In the genomic region with DNA sequence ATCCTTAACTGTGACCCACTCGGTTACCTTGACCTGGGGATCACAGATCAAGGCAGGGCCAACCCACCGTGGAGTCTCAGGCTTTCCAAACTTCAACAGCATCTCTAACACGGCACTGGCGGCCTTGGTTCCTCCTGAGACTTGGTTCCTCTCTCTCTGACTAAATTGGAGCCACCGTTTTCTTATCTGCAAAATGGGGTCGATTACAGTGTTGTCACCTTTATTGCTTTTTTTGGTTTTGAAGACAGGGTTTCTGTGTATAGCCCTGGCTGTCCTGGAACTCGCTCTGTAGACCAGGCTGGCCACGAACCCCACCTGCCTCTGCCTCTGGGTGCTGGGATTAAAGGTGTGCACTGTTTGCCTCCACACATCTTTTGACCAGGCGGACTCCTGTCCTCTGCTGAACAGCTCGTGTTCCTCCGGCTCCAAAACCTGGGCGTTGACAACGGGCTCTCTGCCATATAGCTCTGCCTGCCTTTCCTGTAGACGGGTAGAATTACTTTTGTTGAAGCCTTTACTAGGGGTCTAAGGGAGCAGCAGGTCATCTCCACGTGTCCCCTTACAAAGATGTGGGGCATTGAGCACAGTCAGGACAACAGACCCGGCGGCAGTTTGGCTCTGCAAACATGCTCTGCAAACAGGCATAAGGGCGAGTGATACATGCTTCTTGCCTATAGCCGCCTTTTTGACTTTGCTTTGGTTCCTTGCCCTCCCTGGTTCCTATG, we compare ENCODE assay signal across 9 mouse cellular contexts. TPM values are rescaled to one million over a fixed set of nuclear protein-coding genes. Genes with fewer than 3 reads are reported as not detected.
DNase-seq lines count a peak whose midpoint lies in the region; ATAC-seq and TF ChIP-seq lines count a peak whose summit lies in the region.
"Had no signal": no experiment of that assay in that cellular context is flagged by ENCODE, and none has a peak within 500 bp of the region (broad histone marks: within the 10 kb centered on the region; RNA-seq: fewer than 3 reads in every experiment).

No protein-coding gene starts in this region.

- no peaks in the 10 kb centered on the region for H3K9me3 ChIP-seq in heart, embryonic 12.5 days (replicated peaks)
- no peaks in the 10 kb centered on the region for H3K9me3 ChIP-seq in limb, embryonic 14.5 days (ENCODE audit: control insufficient read depth, low read length)
- H3K9me3 ChIP-seq in neural tube, embryonic 11.5 days (ENCODE audit: control insufficient read depth, low read length): no peaks in the 10 kb centered on the region

- no peak for ATAC-seq in heart, embryonic 12.5 days (ENCODE audit: insufficient number of reproducible peaks, low FRiP score)
- no peak for ATAC-seq in limb, embryonic 14.5 days (ENCODE audit: low FRiP score, low read depth)
- no peak for ATAC-seq in neural tube, embryonic 11.5 days (ENCODE audit: insufficient read depth, low FRiP score, low TSS enrichment)

- peaks cover 59% of the 10 kb centered on the region for H3K4me1 ChIP-seq in heart, embryonic 12.5 days (replicated peaks)
- H3K4me1 ChIP-seq in limb, embryonic 14.5 days (ENCODE audit: control insufficient read depth, insufficient read depth, low read length): peaks cover 45% of the 10 kb centered on the region
- H3K4me1 ChIP-seq in neural tube, embryonic 11.5 days (ENCODE audit: control insufficient read depth, insufficient read depth, low read length): peaks cover 42% of the 10 kb centered on the region

- no peaks in the 10 kb centered on the region for H3K36me3 ChIP-seq in heart, embryonic 12.5 days
- no peaks in the 10 kb centered on the region for H3K36me3 ChIP-seq in limb, embryonic 14.5 days (ENCODE audit: control insufficient read depth, insufficient read depth, low read length)
- no peaks in the 10 kb centered on the region for H3K36me3 ChIP-seq in neural tube, embryonic 11.5 days (ENCODE audit: control insufficient read depth, insufficient read depth, low read length)

- peak overlapping the region; percentile 67 for H3K9ac ChIP-seq in heart, embryonic 12.5 days
- peak overlapping the region; percentile 80 for H3K9ac ChIP-seq in limb, embryonic 14.5 days (ENCODE audit: low read depth, low read length, severe bottlenecking)
- peak overlapping the region; percentile 87 for H3K9ac ChIP-seq in neural tube, embryonic 11.5 days (ENCODE audit: low read length)

- peak overlapping the region; percentile 39 for H3K4me3 ChIP-seq in heart, embryonic 12.5 days
- H3K4me3 ChIP-seq in limb, embryonic 14.5 days (replicated peaks; ENCODE audit: low read length): peak overlapping the region; percentile 44
- peak overlapping the region; percentile 31 for H3K4me3 ChIP-seq in neural tube, embryonic 11.5 days (ENCODE audit: low read depth, low read length)

- whole genome bisulfite sequencing in heart, embryonic 12.5 days: 24% methylated on average over 19 of the region's 19 CpGs
- WGBS in limb, embryonic 14.5 days: 17% methylated on average over 19 of the region's 19 CpGs
- WGBS in neural tube, embryonic 11.5 days: 15% methylated on average over 19 of the region's 19 CpGs

- no peaks in the 10 kb centered on the region for H3K27me3 ChIP-seq in heart, embryonic 12.5 days (replicated peaks)
- H3K27me3 ChIP-seq in limb, embryonic 14.5 days (ENCODE audit: control insufficient read depth, insufficient read depth, low read length): no peaks in the 10 kb centered on the region
- no peaks in the 10 kb centered on the region for H3K27me3 ChIP-seq in neural tube, embryonic 11.5 days (ENCODE audit: control insufficient read depth, insufficient read depth, low read length)
- H3K27me3 ChIP-seq: Patski had no signal

- H3K27ac ChIP-seq in heart, embryonic 12.5 days (ENCODE audit: poor library complexity, severe bottlenecking): peak overlapping the region; percentile 86
- peak overlapping the region; percentile 99 for H3K27ac ChIP-seq in limb, embryonic 14.5 days (replicated peaks; ENCODE audit: low read depth, low read length)
- H3K27ac ChIP-seq in neural tube, embryonic 11.5 days (ENCODE audit: low read depth, low read length): peak overlapping the region; percentile 95

- no peak for TF ChIP-seq POLR2A in limb, embryonic 14.5 days (IDR thresholded peaks at IDR 0.05; ENCODE audit: borderline replicate concordance, extremely low read depth, insufficient read depth, insufficient read length)

- peak; percentile 95 for DNase-seq in heart, adult 11 months
- no peak for DNase-seq in heart, adult 8-10 months (ENCODE audit: low spot score)
- peak; percentile 36 for DNase-seq in R1 (ENCODE audit: low read depth, low spot score)
- no peak for DNase-seq in limb, embryonic 14.5 days (ENCODE audit: low spot score)
- DNase-seq in neural tube, embryonic 11.5 days (ENCODE audit: low spot score): peak; percentile 24
- DNase-seq in adrenal gland, postnatal 14 days: no peak
- no peak for DNase-seq in ovary, postnatal 36 days (ENCODE audit: low spot score)

- H3K4me2 ChIP-seq in heart, embryonic 12.5 days: peak overlapping the region; percentile 72
- H3K4me2 ChIP-seq in limb, embryonic 14.5 days (replicated peaks; ENCODE audit: low read depth, low read length, severe bottlenecking): peak overlapping the region; percentile 77
- peak overlapping the region; percentile 59 for H3K4me2 ChIP-seq in neural tube, embryonic 11.5 days (ENCODE audit: low read depth)

RNA-seq across cellular contexts. Expression of gene Ptma, which starts 21.7 kb away (rescaled TPM):
- total RNA-seq in heart, adult 8-10 months (2022): 100 to 1,000 TPM; 183 to 230 (median 211) TPM
- 1,057 and 1,113 TPM in 2 replicates for polyA plus RNA-seq in heart, embryonic 12.5 days (2016; fragmentation: Nextera tagmentation; extraction: Ambion mirVana)
- polyA plus RNA-seq in limb, embryonic 14.5 days (2012; rRNA removed): 1,648 and 3,055 TPM in 2 replicates
- 2,429 and 2,674 TPM in 2 replicates for polyA plus RNA-seq in limb, embryonic 14.5 days (2014; fragmentation: Nextera tagmentation; extraction: Ambion mirVana)
- polyA plus RNA-seq in neural tube, embryonic 11.5 days (2014; fragmentation: Nextera tagmentation; extraction: Ambion mirVana): 2,926 and 3,268 TPM in 2 replicates
- 806 and 848 TPM in 2 replicates for total RNA-seq in adrenal gland, postnatal 14 days (2021)

Comparison
In these comparisons a context has a peak if more than half of its experiments do, and no peak if none do; other contexts are left out.
1. DNase-seq: peak in heart, adult 11 months (single experiment), R1 (single experiment) and neural tube, embryonic 11.5 days (single experiment); none in heart, adult 8-10 months (single experiment), limb, embryonic 14.5 days (single experiment), adrenal gland, postnatal 14 days (single experiment) and ovary, postnatal 36 days (single experiment).
2. Peak in every context shown above with its lines, with median percentiles within 50 percentile points of each other: H3K27ac ChIP-seq, H3K4me2 ChIP-seq, H3K4me3 ChIP-seq and H3K9ac ChIP-seq.